Mouse (Mus musculus) erythroblast, embryonic 14.5 days (primary cell): ENCODE data around the gene Svep1.

ENCODE experiments used
- GATA1 ChIP-seq: IDR thresholded peaks from 2 replicates; pipeline ENCODE4 v1.6.1; 2012; ENCODE audit warnings: low read length, inconsistent platforms, mixed read lengths
- TAL1 ChIP-seq: IDR thresholded peaks from 3 replicates; pipeline ENCODE4 v1.6.1; 2012; ENCODE audit warnings: low read length, inconsistent platforms, mixed read lengths

DNA sequence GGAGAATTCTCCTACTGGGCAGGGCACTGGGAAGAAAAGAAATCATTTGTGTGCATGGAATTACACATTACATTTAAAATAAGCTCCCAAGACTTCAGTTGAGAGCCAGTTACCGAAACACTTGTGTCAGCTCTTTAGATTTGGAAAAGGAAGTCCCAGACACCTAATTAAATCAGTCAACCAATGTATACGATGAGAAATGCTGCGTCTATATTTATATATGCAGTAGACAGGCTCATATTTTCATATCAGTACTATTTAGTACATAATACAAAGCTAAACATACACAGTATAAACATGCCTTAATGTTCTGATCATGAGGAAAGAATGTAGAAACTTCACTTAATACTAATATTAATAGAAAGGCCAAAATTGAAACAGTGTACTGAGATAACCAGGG lies 98.3 kb downstream of the Svep1 start:
- no peak for TF ChIP-seq GATA1
- TF ChIP-seq TAL1, result no peak
